Comparison of ENCODE assay signal across 26 mouse cellular contexts in the genomic region with DNA sequence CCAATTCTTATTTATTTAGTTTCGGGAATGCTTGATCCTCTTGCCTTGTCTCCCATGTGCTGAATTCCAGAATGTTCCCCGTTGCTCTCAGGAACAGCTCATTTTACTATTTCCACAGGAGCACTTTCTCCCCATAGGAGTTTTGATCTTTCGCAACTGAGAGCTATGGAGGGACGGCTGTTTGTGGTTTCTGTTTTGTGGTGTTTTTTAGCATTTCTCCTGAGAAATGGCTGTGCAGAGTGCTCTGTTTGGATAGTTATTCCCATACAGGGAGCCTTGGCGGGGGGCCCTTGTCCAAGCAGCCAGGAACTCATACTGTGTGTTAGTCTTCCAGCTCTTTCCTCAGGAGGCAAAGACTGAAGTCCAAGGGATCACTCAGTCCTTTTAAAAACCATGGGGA. TPM values are rescaled to one million over a fixed set of nuclear protein-coding genes. Genes with fewer than 3 reads are reported as not detected.
DNase-seq lines count a peak whose midpoint lies in the region; ATAC-seq and TF ChIP-seq lines count a peak whose summit lies in the region.
"Had no signal": no experiment of that assay in that cellular context is flagged by ENCODE, and none has a peak within 500 bp of the region (broad histone marks: within the 10 kb centered on the region; RNA-seq: fewer than 3 reads in every experiment).

No protein-coding gene starts in this region.

- no peaks in the 10 kb centered on the region for H3K4me1 ChIP-seq in kidney, adult 2 months (ENCODE audit: control insufficient read depth, insufficient read depth, low read length)
- H3K4me1 ChIP-seq in testis, adult 2 months (ENCODE audit: control insufficient read depth, insufficient read depth, low read length): peaks cover 5% of the 10 kb centered on the region
- no peaks in the 10 kb centered on the region for H3K4me1 ChIP-seq in brown adipose tissue, adult 24 weeks (ENCODE audit: control insufficient read depth, insufficient read depth, insufficient read length, low read length)
- H3K4me1 ChIP-seq in forebrain, embryonic 11.5 days (replicated peaks; ENCODE audit: control insufficient read depth, insufficient read depth, low read length): peaks cover 4% of the 10 kb centered on the region; the same call in 1 of the 2 replicates

- H3K9ac ChIP-seq in forebrain, embryonic 11.5 days (ENCODE audit: low read length): no peak overlapping the region
- H3K9ac ChIP-seq: forebrain, embryonic 12.5 days; forebrain, embryonic 15.5 days; heart, embryonic 12.5 days; heart, embryonic 15.5 days; hindbrain, embryonic 13.5 days; intestine, embryonic 15.5 days had no signal

- 81% methylated on average over 5 of the region's 5 CpGs for WGBS in kidney, adult 2 months
- 93% methylated on average over 5 of the region's 5 CpGs for WGBS in forebrain, embryonic 11.5 days

- H3K27me3 ChIP-seq in kidney, adult 2 months (replicated peaks; ENCODE audit: control insufficient read depth, insufficient read depth, low read length): no peaks in the 10 kb centered on the region
- H3K27me3 ChIP-seq in testis, adult 2 months (ENCODE audit: control insufficient read depth, insufficient read depth, low read length): no peaks in the 10 kb centered on the region
- no peaks in the 10 kb centered on the region for H3K27me3 ChIP-seq in forebrain, embryonic 11.5 days (ENCODE audit: control insufficient read depth, insufficient read depth, low read length)
- H3K27me3 ChIP-seq: forebrain, embryonic 12.5 days; forebrain, embryonic 15.5 days; heart, embryonic 12.5 days; heart, embryonic 15.5 days; hindbrain, embryonic 13.5 days; intestine, embryonic 15.5 days had no signal

- H3K4me2 ChIP-seq in forebrain, embryonic 11.5 days (ENCODE audit: low read depth, low read length, severe bottlenecking): no peak overlapping the region
- H3K4me2 ChIP-seq: forebrain, embryonic 12.5 days; forebrain, embryonic 15.5 days; heart, embryonic 12.5 days; heart, embryonic 15.5 days; hindbrain, embryonic 13.5 days; intestine, embryonic 15.5 days had no signal

- H3K4me3 ChIP-seq in kidney, adult 2 months (ENCODE audit: insufficient read depth, low read depth, low read length): no peak overlapping the region
- no peak overlapping the region for H3K4me3 ChIP-seq in testis, adult 2 months (ENCODE audit: control insufficient read depth, low read depth, low read length)
- peak overlapping the region; percentile 10; the same call in 1 of the 2 replicates for H3K4me3 ChIP-seq in brown adipose tissue, adult 24 weeks (ENCODE audit: insufficient read depth, low read depth, low read length)
- no peak overlapping the region for H3K4me3 ChIP-seq in forebrain, embryonic 11.5 days (ENCODE audit: low read depth, low read length)
- H3K4me3 ChIP-seq: forebrain, embryonic 12.5 days; forebrain, embryonic 15.5 days; heart, embryonic 12.5 days; heart, embryonic 15.5 days; hindbrain, embryonic 10.5 days; hindbrain, embryonic 13.5 days; intestine, embryonic 15.5 days had no signal

- ATAC-seq in forebrain, embryonic 11.5 days (replicated peaks; ENCODE audit: low FRiP score): no peak
- ATAC-seq: activated CD4-positive, CD25-positive, alpha-beta regulatory T cell, adult 4 months; hindbrain, embryonic 16.5 days had no signal

- peak; percentile 39 for DNase-seq in kidney, adult 2 months
- DNase-seq in kidney, adult 11 months: no peak
- DNase-seq in testis, postnatal 10 days (ENCODE audit: low spot score): no peak
- DNase-seq in forebrain, embryonic 11.5 days (ENCODE audit: low spot score): no peak
- no peak for DNase-seq in embryo, embryonic 10 days (ENCODE audit: low spot score)
- DNase-seq: adrenal gland, postnatal 10 days; adrenal gland, postnatal 36 days; B cell, adult 2 months; cerebellum, adult 11-12 months; cerebellum, adult 8-10 months; cerebellum, postnatal 10 days; cerebellum, postnatal 36 days; gastrocnemius, postnatal 14 days; heart, postnatal 10 days; heart, postnatal 36 days had no signal

- no peaks in the 10 kb centered on the region for H3K36me3 ChIP-seq in kidney, adult 2 months (ENCODE audit: control insufficient read depth, insufficient read depth, low read length)
- H3K36me3 ChIP-seq in testis, adult 2 months (ENCODE audit: control insufficient read depth, insufficient read depth, low read length): no peaks in the 10 kb centered on the region
- H3K36me3 ChIP-seq in forebrain, embryonic 11.5 days (ENCODE audit: control insufficient read depth, insufficient read depth, low read length): no peaks in the 10 kb centered on the region
- H3K36me3 ChIP-seq: forebrain, embryonic 12.5 days; forebrain, embryonic 15.5 days; heart, embryonic 12.5 days; heart, embryonic 15.5 days; hindbrain, embryonic 10.5 days; hindbrain, embryonic 13.5 days; intestine, embryonic 15.5 days had no signal

- TF ChIP-seq POLR2A in kidney, adult 2 months (IDR thresholded peaks at IDR 0.05; ENCODE audit: low read depth, low read length): no peak
- TF ChIP-seq POLR2A in testis, adult 2 months (IDR thresholded peaks at IDR 0.05; ENCODE audit: control insufficient read depth, low read depth, low read length): no peak

- TF ChIP-seq CTCF in kidney, adult 2 months (conservative IDR thresholded peaks at IDR 0.05; ENCODE audit: insufficient read depth, insufficient read length, low read depth, low read length): no peak
- no peak for TF ChIP-seq CTCF in testis, adult 2 months (IDR thresholded peaks at IDR 0.05; ENCODE audit: control insufficient read depth, insufficient read depth, insufficient replicate concordance, low read depth, low read length)

- peaks cover 3% of the 10 kb centered on the region for H3K9me3 ChIP-seq in forebrain, embryonic 11.5 days (ENCODE audit: control insufficient read depth, low read length)
- H3K9me3 ChIP-seq: forebrain, embryonic 12.5 days; forebrain, embryonic 15.5 days; heart, embryonic 15.5 days; hindbrain, embryonic 13.5 days; intestine, embryonic 15.5 days had no signal

- H3K27ac ChIP-seq in kidney, adult 2 months (ENCODE audit: insufficient read depth, low read depth, low read length): no peak overlapping the region
- peak overlapping the region; percentile 78; the same call in 1 of the 2 replicates for H3K27ac ChIP-seq in testis, adult 2 months (ENCODE audit: control insufficient read depth, insufficient read depth, low read depth, low read length)
- H3K27ac ChIP-seq in brown adipose tissue, adult 24 weeks (replicated peaks; ENCODE audit: low read depth, low read length): peak overlapping the region; percentile 8; the same call in 1 of the 2 replicates
- H3K27ac ChIP-seq in forebrain, embryonic 11.5 days (ENCODE audit: low read depth, low read length): no peak overlapping the region
- H3K27ac ChIP-seq: forebrain, embryonic 12.5 days; forebrain, embryonic 15.5 days; heart, embryonic 15.5 days; hindbrain, embryonic 10.5 days; hindbrain, embryonic 13.5 days; intestine, embryonic 15.5 days had no signal

RNA-seq across cellular contexts. Expression of gene 1500009L16Rik, which starts 5.2 kb away (rescaled TPM):
- 1.2 and 1.3 TPM in 2 replicates for polyA plus RNA-seq in kidney, adult 2 months (2012; rRNA removed)
- polyA plus RNA-seq in testis, adult 2 months (2012; rRNA removed): 8.1 and 13.6 TPM in 2 replicates
- 1.8 TPM in 1 of 2 replicates, not detected in the other for polyA plus RNA-seq in brown adipose tissue, adult 24 weeks (2012; ENCODE audit: insufficient read depth, insufficient read length, missing spikeins)
- polyA plus RNA-seq in forebrain, embryonic 11.5 days (2014; fragmentation: Nextera tagmentation; extraction: Ambion mirVana): 43.2 and 44.0 TPM in 2 replicates

Comparison
In these comparisons a context has a peak if more than half of its experiments do, and no peak if none do; other contexts are left out.
1. H3K27ac ChIP-seq: peak in testis, adult 2 months (single experiment) and brown adipose tissue, adult 24 weeks (single experiment); none in kidney, adult 2 months (single experiment) and forebrain, embryonic 11.5 days (single experiment).